Mouse (Mus musculus): ENCODE measurements around the gene Rad54l2.

Gene Rad54l2

DNA sequence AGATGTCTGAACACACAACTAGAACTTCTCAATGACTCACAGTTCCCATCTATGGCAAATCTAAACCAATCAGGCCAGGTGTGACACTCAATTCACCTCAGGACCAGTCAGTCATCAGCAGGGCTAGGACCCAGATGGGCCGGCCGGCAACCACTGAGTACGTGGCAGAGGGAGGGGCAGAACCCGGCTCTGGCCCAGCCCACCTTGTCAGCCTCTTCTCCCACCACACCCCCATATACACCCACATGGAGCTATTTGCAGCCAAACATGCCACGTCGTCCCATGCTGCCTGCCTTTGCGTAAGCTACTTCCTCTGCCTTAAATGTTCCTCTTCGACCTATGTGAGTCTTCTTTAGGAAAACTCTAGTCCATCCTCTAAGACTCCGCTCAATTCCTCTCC, 113.0 kb downstream of the Rad54l2 start:
- DNase-seq (ENCODE audit: low spot score in 2 of 2): no peak

DNA sequence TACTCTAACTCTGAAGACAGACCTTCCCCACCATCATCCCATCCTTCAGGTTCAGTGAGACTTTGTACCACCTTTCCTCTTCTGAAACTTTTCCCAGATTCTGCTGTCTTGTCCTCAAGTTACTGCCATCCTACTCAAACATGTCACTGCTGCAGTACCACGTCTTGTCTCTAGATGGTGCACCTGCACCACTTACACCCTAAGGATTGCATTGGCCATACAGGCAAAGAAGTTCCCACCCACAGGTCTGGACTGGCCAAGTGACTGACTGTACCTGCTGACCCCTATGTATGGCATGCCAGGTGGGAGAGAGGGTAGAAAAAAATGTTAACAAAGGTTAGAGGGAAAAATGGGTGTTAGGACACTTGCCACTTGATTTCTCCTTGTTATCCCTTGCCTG, 113.5 kb downstream of the Rad54l2 start:
- peak; percentile 58 to 64 for DNase-seq (ENCODE audit: low spot score in 2 of 2)

DNA sequence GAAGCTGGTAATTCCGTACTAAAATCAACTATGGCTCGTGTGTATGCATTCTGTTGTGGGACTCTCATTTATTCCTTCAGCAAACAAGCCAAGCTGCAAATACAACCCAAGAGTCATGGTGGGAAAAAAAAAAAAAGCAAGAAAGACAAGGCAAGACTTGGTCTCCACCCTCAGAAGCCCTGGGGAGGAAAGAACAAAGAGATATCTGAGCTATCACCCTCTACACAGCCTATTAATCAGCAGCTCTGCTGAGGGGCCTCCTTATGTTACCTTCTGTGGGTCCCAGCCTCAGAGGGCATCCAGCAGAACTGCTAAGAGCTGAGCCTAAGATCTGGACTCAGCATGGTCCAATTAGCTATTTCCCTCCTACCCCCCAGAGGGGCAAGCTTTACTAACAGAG, 115.1 kb downstream of the Rad54l2 start:
- DNase-seq (ENCODE audit: low spot score in 2 of 2): no peak

DNA sequence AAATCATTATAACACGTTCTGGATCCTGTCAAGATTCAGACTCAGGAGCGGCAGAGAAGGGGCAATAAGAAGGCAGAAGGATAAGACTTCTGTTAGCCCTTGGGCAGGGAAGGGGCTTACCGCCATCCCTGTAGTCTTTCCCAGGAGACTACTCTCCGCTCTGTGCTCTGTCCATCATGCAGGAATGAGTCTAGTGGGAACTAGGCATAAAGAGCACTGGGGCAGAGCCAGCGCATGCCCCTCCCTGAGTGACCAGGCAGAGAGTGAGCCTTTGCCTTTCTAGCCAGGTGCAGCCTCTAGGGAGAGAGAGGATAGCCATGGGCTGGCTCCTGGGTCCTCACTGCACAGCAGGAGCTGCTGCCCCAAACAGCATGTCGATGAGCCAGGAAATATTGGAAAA, 124.1 kb downstream of the Rad54l2 start:
- no peak for DNase-seq (ENCODE audit: low spot score in 2 of 2)

DNA sequence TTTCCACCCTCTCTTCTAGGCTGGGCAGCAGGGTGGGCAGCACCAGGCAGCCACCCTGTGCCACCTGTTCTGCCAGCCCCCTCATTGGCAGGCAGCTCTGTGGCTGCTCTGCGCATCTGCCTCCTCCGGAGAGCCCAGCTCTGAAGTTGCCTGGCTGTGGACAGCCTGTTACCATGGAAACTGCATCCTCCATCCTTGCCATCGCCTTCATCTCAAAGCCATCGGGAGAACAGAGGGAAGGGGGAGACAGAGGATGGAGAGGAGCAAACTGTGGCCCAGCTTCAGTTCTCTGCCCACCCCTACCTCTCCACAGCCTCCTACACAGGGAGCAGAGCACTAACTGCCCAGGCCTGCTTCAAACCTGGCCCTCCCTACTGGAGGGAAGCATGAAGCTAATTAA, 124.6 kb downstream of the Rad54l2 start:
- no peak for DNase-seq (ENCODE audit: low spot score in 2 of 2)

DNA sequence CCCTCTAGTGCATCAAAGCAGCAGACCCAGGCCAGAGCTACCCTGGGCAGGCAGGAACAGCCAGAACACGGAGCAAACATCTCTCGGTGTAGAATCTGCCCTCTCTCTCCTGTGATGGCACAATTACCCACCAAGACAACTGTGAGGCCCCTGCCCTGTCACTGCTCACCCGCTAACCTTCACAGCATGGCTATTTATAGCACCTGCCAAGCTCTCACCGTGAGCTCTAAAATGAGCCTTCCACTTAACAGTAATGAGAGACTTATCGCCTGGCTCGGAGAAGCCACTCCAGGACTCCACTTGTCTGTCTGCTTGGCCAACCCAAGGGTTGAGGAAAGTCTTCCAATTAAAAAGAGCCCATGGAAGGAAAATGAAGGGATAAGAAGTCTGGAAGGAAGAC, 125.8 kb downstream of the Rad54l2 start:
- no peak for DNase-seq (ENCODE audit: low spot score in 2 of 2)

DNA sequence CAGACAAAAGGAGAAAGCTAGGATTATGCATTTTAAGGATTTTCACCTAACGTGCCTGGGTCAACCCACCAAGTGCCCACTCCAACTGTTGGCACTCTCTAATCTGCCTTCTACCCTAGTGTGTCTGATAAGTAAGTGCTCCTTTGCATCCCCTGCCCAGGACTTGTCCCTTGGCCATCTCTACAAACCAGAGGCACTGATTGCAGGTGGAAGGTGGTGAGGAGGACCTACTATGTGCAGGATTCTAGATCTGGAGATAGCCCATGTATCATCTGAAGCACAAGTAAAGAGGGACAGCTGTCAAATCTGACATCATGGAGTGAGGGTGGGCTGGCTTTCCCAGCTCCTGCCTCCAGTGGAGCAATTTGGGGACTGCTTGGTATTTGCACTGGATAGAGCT, 129.1 kb downstream of the Rad54l2 start:
- no peak for DNase-seq (ENCODE audit: low spot score in 2 of 2)

DNA sequence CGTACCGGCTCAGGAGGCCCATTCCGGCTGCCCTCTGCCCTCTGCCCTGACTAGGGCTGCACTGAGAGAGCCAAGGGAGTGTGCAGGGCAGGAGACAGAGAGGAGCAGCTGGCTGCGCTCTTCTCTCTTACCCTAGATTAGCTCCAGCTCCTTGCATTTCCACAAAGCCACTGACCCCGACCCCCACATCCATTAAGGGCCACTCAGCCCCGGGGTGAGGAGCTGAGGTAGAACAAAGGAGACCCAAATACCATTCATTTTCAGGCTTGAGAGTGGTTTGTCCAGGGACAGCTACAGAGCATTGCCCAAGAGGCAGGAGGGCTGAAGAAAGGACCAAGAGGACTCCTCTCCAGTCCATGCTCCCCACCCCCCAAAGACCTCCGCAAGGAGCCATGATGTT, 129.6 kb downstream of the Rad54l2 start:
- no peak for DNase-seq (ENCODE audit: low spot score in 2 of 2)

DNA sequence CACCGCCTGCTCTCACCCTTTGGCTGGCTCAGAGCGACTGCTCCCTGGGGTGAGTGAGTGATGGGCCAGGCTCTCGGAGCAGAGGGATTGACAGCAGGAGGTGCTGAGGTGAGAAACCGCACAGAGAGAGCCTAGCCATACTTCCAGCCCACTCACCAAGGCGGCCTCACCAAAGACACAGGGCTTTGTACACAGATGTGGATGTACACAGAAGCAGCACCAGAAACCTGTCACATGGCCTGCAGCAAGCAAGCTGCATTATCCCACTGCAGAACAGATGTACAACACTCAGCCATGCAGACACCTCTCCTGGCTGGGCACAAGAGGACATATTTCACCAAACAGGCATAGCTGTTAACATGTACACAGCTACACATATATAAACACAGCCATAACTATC, 131.4 kb downstream of the Rad54l2 start:
- no peak for DNase-seq (ENCODE audit: low spot score in 2 of 2)

DNA sequence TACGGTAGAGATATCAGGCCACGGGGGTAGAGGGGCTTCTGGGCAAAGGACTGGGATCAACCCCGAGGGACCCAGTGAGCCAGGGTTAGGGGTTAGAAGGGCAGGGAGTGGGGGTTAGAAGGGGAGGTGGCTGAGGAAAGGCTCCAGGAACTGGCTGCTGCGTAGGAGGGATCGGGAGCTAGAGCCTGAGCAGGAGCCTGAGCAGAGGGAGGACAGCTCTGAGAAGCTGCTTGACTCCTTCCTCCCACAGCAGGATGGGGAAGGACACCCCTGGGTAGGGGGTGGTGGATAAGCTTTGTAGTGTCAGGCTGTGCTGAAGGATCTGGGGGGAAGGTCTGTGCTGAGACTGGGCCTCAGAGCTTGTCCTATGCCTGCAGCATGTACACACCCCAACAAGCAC, 132.2 kb downstream of the Rad54l2 start:
- DNase-seq (ENCODE audit: low spot score in 2 of 2): no peak

DNA sequence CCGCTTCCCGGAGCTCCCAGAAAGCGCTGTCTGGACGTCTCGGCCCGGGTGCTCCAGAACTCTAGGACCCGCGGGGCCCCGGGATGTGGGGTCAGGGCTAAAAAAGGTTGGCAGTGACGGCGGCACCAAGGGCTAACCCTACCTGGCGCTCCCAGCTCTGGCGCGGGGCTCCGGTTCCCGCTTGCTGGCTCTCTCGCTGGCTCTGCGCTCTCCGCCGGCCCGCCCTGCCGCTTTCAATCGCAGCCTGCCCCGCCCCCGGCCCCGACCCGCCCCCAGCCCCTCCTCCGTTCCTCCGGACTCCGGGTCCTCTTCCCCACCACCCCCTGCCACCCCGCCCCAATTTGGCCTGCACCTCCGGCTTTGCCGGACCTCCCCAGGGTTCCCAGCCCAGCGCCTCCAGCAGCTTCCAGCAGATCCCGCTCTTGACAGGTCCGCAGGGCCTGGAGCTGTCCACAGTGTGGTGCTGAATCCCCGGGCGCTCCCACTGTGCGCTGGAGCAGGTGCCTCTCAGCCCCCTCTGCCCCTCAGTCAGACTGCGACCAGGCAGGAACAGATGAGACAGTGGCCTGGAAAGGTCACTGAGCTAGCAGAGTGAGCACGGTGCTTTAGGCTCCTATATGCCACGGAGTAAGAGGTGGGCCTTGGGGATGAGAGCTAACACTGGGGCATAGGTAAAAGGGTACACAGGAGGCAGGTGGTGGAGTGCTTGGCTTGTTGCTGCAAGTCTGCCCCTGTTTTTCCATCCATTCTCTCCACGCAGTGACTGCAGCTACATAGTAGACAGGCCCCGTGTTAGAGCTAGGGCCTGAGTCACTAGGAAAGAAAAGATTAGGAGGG, 132.9 kb downstream of the Rad54l2 start, which contains the start of gene Grm2:
Gene Grm2, minus strand, starts transcription at position 199 of the 837 bp plus-strand sequence.
- no peak for DNase-seq (ENCODE audit: low spot score in 2 of 2)

DNA sequence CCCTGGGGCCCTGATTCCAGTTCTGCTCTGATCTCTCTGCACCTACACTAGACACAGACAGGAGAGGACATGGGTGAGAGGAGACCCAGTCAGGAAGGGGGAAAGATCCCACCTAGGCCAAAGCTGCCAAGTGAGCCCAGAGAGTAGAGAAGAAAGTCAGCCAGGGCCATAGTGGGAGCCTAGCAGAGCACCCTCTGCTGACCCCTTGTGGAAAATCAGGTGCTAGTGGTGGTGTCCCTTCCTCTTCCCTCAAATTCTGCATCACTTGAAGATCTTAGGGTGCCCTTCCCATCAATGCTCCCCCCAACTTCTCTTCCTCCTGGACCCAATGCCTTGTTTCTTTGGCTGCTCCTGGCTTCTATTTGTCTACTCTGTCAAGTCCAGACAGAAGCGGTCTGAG, 136.3 kb downstream of the Rad54l2 start:
- DNase-seq (ENCODE audit: low spot score in 2 of 2): no peak

DNA sequence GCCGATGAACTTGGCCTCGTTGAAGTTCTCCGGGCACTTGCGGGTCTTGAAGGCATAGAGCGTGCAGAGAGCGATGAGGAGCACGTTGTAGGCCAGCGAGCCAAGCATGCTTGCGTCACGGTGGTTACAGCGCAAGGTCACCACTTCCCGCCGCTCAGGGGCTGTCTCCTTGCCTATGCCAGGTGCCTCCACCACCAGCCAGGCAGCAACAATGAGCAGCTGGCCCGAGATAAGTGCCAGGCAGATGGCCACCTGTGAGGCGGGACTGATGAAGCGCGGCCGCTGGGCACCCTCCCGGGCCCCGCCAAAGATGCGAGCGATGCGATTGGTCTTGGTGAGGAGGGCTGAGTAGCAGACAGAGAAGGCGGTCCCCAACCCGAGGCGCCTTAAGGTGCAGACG, 141.8 kb downstream of the Rad54l2 start:
- no peak for DNase-seq (ENCODE audit: low spot score in 2 of 2)

DNA sequence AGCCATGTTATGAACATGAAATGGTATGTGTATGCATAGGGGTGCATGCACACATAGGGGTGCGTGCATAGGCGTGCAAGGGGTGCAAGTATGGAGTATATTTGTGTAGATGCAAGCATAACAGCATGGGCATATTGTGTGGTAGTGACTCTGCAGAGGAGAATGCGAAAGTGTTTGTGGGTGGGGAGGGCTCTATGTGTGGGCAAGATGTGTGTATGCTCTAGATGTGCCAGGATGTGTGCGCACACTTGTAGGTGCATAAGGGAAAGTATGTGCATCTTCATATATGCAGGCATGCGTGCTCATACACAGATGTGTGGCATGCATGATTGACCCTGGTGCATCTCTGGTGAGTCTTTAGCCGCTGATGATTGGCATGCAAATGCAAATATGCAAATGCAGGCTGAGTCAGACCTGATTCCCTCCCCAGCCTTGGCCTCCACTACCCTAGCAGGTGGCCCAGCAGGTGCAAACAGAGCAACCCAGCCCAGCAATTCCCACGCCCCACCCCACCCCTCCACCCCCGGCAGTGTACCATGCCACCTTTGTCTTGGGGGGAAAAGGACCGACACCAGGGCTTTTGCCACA, 143.2 kb downstream of the Rad54l2 start:
- DNase-seq (ENCODE audit: low spot score in 2 of 2): no peak

DNA sequence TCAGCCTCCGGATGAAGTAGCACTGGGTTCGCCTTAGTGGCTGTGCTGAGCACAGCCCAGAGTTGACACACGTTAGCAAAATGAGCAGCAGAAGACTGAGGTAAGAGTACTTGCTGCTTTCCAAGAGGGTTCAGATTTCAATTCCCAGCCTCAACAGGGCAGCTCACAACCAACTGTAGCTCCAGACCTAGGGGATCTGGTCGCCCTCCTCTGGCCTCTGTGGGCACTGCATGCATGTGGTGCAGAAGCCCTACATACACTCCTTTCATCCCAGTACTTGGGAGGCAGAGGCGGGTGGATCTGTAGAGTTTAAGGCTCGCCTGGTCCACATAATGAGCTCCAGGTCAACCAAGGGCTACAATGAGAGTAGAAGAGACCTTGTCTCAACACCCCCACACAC, 145.2 kb downstream of the Rad54l2 start:
- no peak for DNase-seq (ENCODE audit: low spot score in 2 of 2)

DNA sequence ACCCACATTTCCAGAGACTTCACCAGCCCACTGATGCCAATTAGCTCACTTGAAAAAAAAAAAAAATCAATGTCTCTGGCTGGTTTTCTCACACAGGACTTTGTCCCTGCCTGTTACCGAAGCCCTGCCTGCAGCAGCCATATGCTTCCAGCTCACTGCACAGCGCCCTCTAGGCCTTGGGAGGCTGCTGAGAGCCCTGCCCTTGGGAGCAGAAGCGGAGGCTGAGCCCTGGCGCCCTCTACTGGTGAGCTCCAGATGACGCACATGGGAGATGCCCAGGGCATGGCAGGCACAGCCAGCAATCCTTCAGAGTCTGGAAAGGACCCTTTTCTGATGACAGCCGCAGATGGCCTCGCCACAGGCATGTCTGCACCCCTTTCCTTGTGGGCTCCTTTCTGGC, 145.9 kb downstream of the Rad54l2 start:
- DNase-seq (ENCODE audit: low spot score in 2 of 2): peak; percentile 36 to 50

DNA sequence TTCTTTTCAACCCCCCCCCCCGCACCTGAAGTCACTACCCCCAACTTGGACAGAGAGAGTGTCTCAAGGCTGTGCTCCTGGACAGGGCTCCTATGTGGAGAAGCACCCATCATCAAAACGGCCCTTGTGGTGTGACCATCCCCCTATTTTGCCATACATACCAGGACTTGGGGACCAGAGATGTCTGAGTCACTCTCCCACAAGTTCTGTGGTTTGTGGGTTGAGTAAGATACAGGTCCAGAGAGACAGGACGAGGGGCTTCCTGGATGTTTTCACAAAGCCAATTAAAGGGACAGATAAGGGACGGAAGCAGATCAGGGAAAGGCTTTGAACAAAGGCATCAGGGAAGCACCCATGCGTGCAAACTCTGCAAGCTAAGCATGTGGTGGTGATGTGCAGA, 147.6 kb downstream of the Rad54l2 start:
- no peak for DNase-seq (ENCODE audit: low spot score in 2 of 2)

DNA sequence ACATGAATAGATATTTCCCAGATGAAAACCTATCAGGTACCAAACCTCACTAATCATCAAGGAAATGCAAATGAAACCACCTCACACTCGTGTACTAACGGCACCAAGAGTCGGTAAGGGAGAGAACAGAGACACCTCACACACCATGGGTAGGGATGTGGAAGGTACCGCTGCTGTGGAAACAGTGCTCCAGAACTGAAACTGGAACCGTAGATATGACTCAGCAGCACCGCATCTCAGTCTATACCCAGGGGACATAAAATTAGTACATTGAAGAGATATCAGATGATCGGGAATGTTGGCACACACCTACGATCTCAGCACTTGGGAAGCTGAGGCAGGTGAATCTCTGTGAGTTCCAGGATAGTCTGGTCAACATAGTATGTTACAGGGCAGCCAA, 150.8 kb downstream of the Rad54l2 start:
- DNase-seq (ENCODE audit: low spot score in 2 of 2): no peak
